Mouse (Mus musculus): ENCODE data around the gene Hist1h4i. TPM values are rescaled to one million over a fixed set of nuclear protein-coding genes. Genes with fewer than 3 reads are reported as not detected.
A peak's percentile ranks its signal among the peaks of the same experiment; 100 is the strongest.

Gene Hist1h4i
- polyA plus RNA-seq, 1 experiment from 2014 or later, result 49.4 TPM

- Histone ChIP-seq H3K4me1 (peaks cover 28% of the 10 kb centered on the region), H3K27ac (no peak overlapping the region), H3K36me3 (no peaks in the 10 kb centered on the region), H3K9ac (no peak overlapping the region), H3K27me3 (replicated peaks) (peaks cover 99% of the 10 kb centered on the region), H3K4me2 (no peak overlapping the region), H3K9me3 (replicated peaks) (no peaks in the 10 kb centered on the region), H3K4me3 (no peak overlapping the region)
- WGBS (ENCODE audit: insufficient replicate concordance), result 5% methylated on average over 5 of the region's 5 CpGs
- no peak for ATAC-seq
These were observed 39.3 kb downstream of the Hist1h4i start for GRCm38 (mm10) chr13:22001823-22002222.

DNA sequence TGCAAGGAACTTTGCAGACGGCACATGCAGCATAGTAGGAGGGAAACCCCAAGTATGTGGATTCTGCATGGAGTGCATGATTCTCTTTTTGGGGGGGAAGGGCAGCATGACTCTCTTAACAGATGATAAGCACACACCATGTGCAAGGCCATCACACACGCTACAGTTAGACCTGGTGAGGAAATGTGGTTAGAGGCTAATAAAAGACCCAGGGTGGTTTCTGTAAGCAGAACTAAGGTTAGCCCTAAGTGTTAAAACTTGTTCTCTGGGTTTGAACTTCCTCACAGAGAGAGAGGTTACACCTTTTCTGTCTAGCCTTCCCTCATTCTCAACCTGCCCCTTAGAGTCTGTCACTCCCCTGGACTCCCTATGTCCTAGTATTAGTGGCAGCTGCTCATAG is 39.8 kb downstream of the Hist1h4i start:
- no peak for ATAC-seq
- H3K4me2 ChIP-seq, result no peak overlapping the region
- H3K9ac ChIP-seq, result no peak overlapping the region
- H3K4me1 ChIP-seq, result peaks cover 28% of the 10 kb centered on the region
- no peaks in the 10 kb centered on the region for H3K36me3 ChIP-seq
- peaks cover 99% of the 10 kb centered on the region for H3K27me3 ChIP-seq (replicated peaks)
- H3K4me3 ChIP-seq, result no peak overlapping the region
- WGBS (ENCODE audit: insufficient replicate concordance), result 26% methylated on average over 2 of the region's 2 CpGs
- no peak overlapping the region for H3K27ac ChIP-seq
- H3K9me3 ChIP-seq (replicated peaks), result no peaks in the 10 kb centered on the region

- no peak for ATAC-seq
These were observed 42.0 kb downstream of the Hist1h4i start for GRCm38 (mm10) chr13:21999147-21999546.

DNA sequence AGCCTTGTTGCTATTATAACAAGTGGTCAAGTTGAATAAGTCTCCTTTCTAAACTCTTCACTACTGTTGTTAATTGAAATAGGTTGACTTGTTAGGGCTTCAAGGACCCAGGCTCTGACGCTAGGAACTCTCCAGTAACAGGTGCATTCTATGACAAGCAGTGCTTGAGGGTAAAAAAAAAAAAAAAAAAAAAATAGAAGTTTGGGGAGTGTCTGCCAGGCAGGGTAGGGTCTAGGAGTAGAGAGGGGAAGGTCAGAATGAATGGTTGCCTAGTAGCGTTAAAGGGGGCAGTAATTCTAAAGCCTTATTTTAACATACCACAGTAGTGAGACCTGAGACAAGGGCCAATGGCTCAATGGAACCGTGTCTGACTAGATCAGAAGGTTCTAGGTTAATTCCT is 42.8 kb downstream of the Hist1h4i start:
- no peaks in the 10 kb centered on the region for H3K36me3 ChIP-seq
- H3K27me3 ChIP-seq (replicated peaks), result peaks cover 87% of the 10 kb centered on the region
- H3K4me3 ChIP-seq, result no peak overlapping the region
- no peak for ATAC-seq
- no peak overlapping the region for H3K9ac ChIP-seq
- H3K27ac ChIP-seq, result no peak overlapping the region
- no peak overlapping the region for H3K4me2 ChIP-seq
- H3K4me1 ChIP-seq, result peaks cover 33% of the 10 kb centered on the region
- WGBS (ENCODE audit: insufficient replicate concordance), result 27% methylated on average over 3 of the region's 3 CpGs
- H3K9me3 ChIP-seq (replicated peaks), result no peaks in the 10 kb centered on the region

More at GRCm38 (mm10) chr13:21999147-21999546, 42.0 kb downstream of the Hist1h4i start:
- H3K27ac ChIP-seq, result no peak overlapping the region
- peaks cover 94% of the 10 kb centered on the region for H3K27me3 ChIP-seq (replicated peaks)
- H3K36me3 ChIP-seq, result no peaks in the 10 kb centered on the region
- peaks cover 33% of the 10 kb centered on the region for H3K4me1 ChIP-seq
- H3K4me3 ChIP-seq, result no peak overlapping the region
- no peak overlapping the region for H3K4me2 ChIP-seq
- WGBS (ENCODE audit: insufficient replicate concordance), result 40% methylated on average over 4 of the region's 4 CpGs
- H3K9ac ChIP-seq, result no peak overlapping the region
- H3K9me3 ChIP-seq (replicated peaks), result no peaks in the 10 kb centered on the region

DNA sequence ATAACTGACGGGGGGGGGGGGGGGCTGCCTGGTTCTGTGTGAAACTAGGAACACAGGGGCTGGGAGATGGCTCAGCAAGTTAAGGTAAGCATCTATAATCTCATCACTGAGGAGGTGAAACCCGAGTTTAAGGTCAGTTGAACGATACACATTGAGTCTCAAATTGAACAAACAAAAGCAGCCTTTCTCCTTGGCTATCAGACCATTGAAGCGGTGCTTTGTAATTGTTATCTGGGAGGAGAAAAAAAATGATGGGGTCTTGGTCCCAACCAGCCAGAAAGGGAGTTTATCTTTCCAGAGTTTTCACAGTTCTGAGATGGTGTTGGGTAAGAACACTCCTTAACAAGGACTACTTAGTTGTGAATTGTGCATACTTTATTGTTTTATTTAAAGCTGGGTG is 43.3 kb downstream of the Hist1h4i start:
- Histone ChIP-seq H3K9me3 (replicated peaks) (no peaks in the 10 kb centered on the region), H3K36me3 (no peaks in the 10 kb centered on the region), H3K9ac (no peak overlapping the region), H3K27ac (no peak overlapping the region), H3K4me2 (peak overlapping the region; percentile 76), H3K27me3 (replicated peaks) (peaks cover 85% of the 10 kb centered on the region), H3K4me3 (peak overlapping the region; percentile 59; the same call in 1 of the 2 replicates), H3K4me1 (peaks cover 33% of the 10 kb centered on the region)
- no peak for ATAC-seq
- WGBS (ENCODE audit: insufficient replicate concordance), result 16% methylated on average over 4 of the region's 4 CpGs

- Histone ChIP-seq H3K36me3 (no peaks in the 10 kb centered on the region), H3K4me3 (peak overlapping the region; percentile 59), H3K4me2 (peak overlapping the region; percentile 76), H3K27me3 (replicated peaks) (peaks cover 82% of the 10 kb centered on the region), H3K9me3 (replicated peaks) (no peaks in the 10 kb centered on the region), H3K4me1 (peaks cover 33% of the 10 kb centered on the region), H3K9ac (no peak overlapping the region), H3K27ac (no peak overlapping the region)
- ATAC-seq, result no peak
- WGBS (ENCODE audit: insufficient replicate concordance), result 2% methylated on average over 21 of the region's 21 CpGs
These were observed 43.9 kb downstream of the Hist1h4i start for GRCm38 (mm10) chr13:21997201-21997820.

DNA sequence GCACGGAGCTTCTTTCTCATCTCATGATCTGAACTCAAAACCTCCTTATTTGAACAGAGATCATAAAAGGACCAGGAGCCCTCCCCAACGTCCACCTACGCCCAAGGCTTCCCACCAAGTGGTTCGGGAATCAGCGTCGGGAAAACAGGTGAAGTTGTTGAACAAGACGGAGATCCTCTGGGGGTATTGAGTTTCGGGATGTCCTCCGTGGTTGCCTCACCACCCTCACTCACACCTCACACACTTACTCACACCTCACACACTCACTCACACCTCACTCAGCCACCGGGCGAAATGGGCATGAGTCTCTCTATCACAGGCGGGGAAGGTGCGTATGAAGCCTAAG is 44.3 kb downstream of the Hist1h4i start:
- peak overlapping the region; percentile 59 for H3K4me3 ChIP-seq
- WGBS (ENCODE audit: insufficient replicate concordance), result 1% methylated on average over 13 of the region's 13 CpGs
- ATAC-seq, result no peak

DNA sequence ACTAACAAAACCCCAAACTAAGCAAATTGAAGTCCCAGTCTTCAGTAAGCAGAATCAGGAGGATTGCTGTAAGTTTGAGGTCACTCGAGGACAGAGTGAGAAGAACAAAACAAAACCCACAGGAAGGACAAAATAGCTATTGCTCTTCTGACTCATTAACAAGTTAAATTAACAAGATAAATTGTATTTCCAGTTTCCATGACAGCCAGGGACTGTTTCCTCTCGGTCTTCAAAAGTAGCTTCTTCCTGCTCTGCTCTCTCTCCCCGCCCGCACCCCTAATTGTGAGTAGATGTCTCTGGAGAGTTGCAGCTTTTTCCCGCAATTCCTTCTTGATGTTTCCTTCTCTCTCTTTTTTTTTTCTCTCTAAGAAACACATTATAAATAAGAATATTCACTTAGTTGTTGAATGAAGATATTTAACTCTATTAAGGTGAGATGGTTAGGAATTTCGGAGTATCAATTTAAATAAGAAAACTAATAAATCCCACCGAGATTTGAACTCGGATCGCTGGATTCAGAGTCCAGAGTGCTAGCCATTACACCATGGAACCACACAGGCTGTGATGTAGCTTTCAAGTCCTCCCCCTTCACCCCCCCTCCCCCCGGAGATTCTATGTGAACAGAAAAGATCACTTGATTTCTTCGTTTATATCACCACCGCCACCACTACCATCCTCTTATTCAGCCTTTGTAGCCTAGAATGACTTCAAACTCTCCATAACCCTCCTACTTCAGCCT is 44.9 kb downstream of the Hist1h4i start:
- Histone ChIP-seq H3K4me1 (peaks cover 33% of the 10 kb centered on the region), H3K9ac (no peak overlapping the region), H3K27me3 (replicated peaks) (peaks cover 72% of the 10 kb centered on the region), H3K9me3 (replicated peaks) (0 out of 2 replicates have a peak, but pooled peaks cover 2% of the 10 kb centered on the region), H3K27ac (no peak overlapping the region), H3K36me3 (no peaks in the 10 kb centered on the region), H3K4me2 (peak overlapping the region; percentile 76), H3K4me3 (peak overlapping the region; percentile 59)
- no peak; the same call in 1 of the 2 replicates for ATAC-seq
- WGBS (ENCODE audit: insufficient replicate concordance), result 1% methylated on average over 12 of the region's 12 CpGs

More for the DNA sequence above, 44.3 kb downstream of the Hist1h4i start:
- H3K9me3 ChIP-seq (replicated peaks), result no peaks in the 10 kb centered on the region
- no peak overlapping the region for H3K27ac ChIP-seq
- H3K4me1 ChIP-seq, result peaks cover 33% of the 10 kb centered on the region
- peak overlapping the region; percentile 76 for H3K4me2 ChIP-seq
- no peaks in the 10 kb centered on the region for H3K36me3 ChIP-seq
- H3K27me3 ChIP-seq (replicated peaks), result peaks cover 77% of the 10 kb centered on the region
- no peak overlapping the region for H3K9ac ChIP-seq

GRCm38 (mm10) chr13:21995331-21995914 is 45.7 kb downstream of the Hist1h4i start:
- Histone ChIP-seq H3K36me3 (no peaks in the 10 kb centered on the region), H3K9ac (peak overlapping the region; percentile 44; the same call in 1 of the 2 replicates), H3K4me3 (peak overlapping the region; percentile 59), H3K4me1 (peaks cover 33% of the 10 kb centered on the region), H3K4me2 (peak overlapping the region; percentile 76), H3K9me3 (replicated peaks) (0 out of 2 replicates have a peak, but pooled peaks cover 7% of the 10 kb centered on the region), H3K27ac (no peak overlapping the region), H3K27me3 (replicated peaks) (peaks cover 64% of the 10 kb centered on the region)
- peak; percentile 64; the same call in 1 of the 2 replicates for ATAC-seq
- under 1% methylated on average over 21 of the region's 21 CpGs for WGBS (ENCODE audit: insufficient replicate concordance)

- no peak for ATAC-seq
- 5% methylated on average over 8 of the region's 8 CpGs for WGBS (ENCODE audit: insufficient replicate concordance)
These were observed 46.3 kb downstream of the Hist1h4i start for GRCm38 (mm10) chr13:21994896-21995295.

GRCm38 (mm10) chr13:21993957-21994738 is 47.0 kb downstream of the Hist1h4i start:
- ATAC-seq, result peak; percentile 72
- Histone ChIP-seq H3K9me3 (replicated peaks) (0 out of 2 replicates have a peak, but pooled peaks cover 7% of the 10 kb centered on the region), H3K27ac (no peak overlapping the region), H3K4me2 (peak overlapping the region; percentile 76), H3K4me3 (peak overlapping the region; percentile 32), H3K9ac (no peak overlapping the region), H3K36me3 (no peaks in the 10 kb centered on the region), H3K27me3 (replicated peaks) (peaks cover 56% of the 10 kb centered on the region), H3K4me1 (peaks cover 33% of the 10 kb centered on the region)
- WGBS (ENCODE audit: insufficient replicate concordance), result under 1% methylated on average over 22 of the region's 22 CpGs

More at GRCm38 (mm10) chr13:21994896-21995295, 46.3 kb downstream of the Hist1h4i start:
- Histone ChIP-seq H3K27ac (no peak overlapping the region), H3K9ac (peak overlapping the region; percentile 44; the same call in 1 of the 2 replicates), H3K9me3 (replicated peaks) (0 out of 2 replicates have a peak, but pooled peaks cover 7% of the 10 kb centered on the region), H3K4me1 (peaks cover 33% of the 10 kb centered on the region), H3K4me3 (peak overlapping the region; percentile 59), H3K27me3 (replicated peaks) (peaks cover 60% of the 10 kb centered on the region), H3K36me3 (no peaks in the 10 kb centered on the region), H3K4me2 (peak overlapping the region; percentile 76)
